Mouse (Mus musculus) liver, adult 2 months (tissue): ENCODE measurements at regions not wholly inside any gene's neighbourhood (a gene's known extent, or its start where the extent isn't known, plus 50 kb on each side); places are given as distances from the start of the nearest gene placed in this dataset.

ENCODE experiments used
- DNase-seq: peaks from one replicate; pipeline ENCODE4 v3.0.0-alpha.2; 2011; ENCODE audit warnings: low read depth, low spot score; ENCODE audit errors: extremely low read depth
- H3K27ac ChIP-seq: fragments of 200-500 bp; replicated peaks from 2 replicates; pipeline ENCODE4 v1.5.1; 2012; ENCODE audit warnings: low read depth, mild to moderate bottlenecking, control low read depth, inconsistent platforms, low read length; ENCODE audit not compliant: insufficient read depth
- H3K27me3 ChIP-seq: fragments of 200-500 bp; 2 replicates; pipeline ENCODE4 v1.6.1; 2012; ENCODE audit warnings: mild to moderate bottlenecking, moderate library complexity, low read length, inconsistent platforms; ENCODE audit not compliant: control insufficient read depth, insufficient read depth
- H3K36me3 ChIP-seq: fragments of 200-500 bp; 2 replicates; pipeline ENCODE4 v1.6.1; 2012; ENCODE audit warnings: low read length, inconsistent platforms; ENCODE audit not compliant: control insufficient read depth, insufficient read depth
- H3K4me1 ChIP-seq: fragments of 200-500 bp; 2 replicates; pipeline ENCODE4 v1.6.1; 2011; ENCODE audit warnings: low read length; ENCODE audit not compliant: control insufficient read depth, insufficient read depth
- H3K4me3 ChIP-seq: fragments of 200-500 bp; 2 replicates; pipeline ENCODE4 v1.5.1; 2011; ENCODE audit warnings: low read depth, mild to moderate bottlenecking, control low read depth, low read length, moderate library complexity; ENCODE audit not compliant: insufficient read depth
- H3K79me2 ChIP-seq: fragments of 200-500 bp; 2 replicates; pipeline ENCODE4 v1.6.1; 2012; ENCODE audit warnings: inconsistent platforms, mild to moderate bottlenecking, low read length, moderate library complexity; ENCODE audit not compliant: control insufficient read depth, insufficient read depth
- H3K9ac ChIP-seq: fragments of 200-500 bp; 2 replicates; pipeline ENCODE4 v1.6.1; 2012; ENCODE audit warnings: low read depth, mild to moderate bottlenecking, control low read depth, inconsistent platforms, low read length
- CTCF ChIP-seq: fragments of 200-500 bp; IDR thresholded peaks from 2 replicates; pipeline ENCODE4 v1.5.1; 2011; ENCODE audit warnings: low read depth, low read length, control low read depth
- POLR2A ChIP-seq: fragments of 200-500 bp; IDR thresholded peaks from 2 replicates; pipeline ENCODE4 v1.6.1; 2011; ENCODE audit warnings: low read length, control low read depth; ENCODE audit not compliant: insufficient read depth; ENCODE audit errors: extremely low read depth
- WGBS: fragments of 180-500 bp; shearing (Covaris S2); methylation state at CpG from one replicate; pipeline ENCODE4 v1.1.7; 2018; 5-methylcytosine and 5-hydroxymethylcytosine counted together

DNA sequence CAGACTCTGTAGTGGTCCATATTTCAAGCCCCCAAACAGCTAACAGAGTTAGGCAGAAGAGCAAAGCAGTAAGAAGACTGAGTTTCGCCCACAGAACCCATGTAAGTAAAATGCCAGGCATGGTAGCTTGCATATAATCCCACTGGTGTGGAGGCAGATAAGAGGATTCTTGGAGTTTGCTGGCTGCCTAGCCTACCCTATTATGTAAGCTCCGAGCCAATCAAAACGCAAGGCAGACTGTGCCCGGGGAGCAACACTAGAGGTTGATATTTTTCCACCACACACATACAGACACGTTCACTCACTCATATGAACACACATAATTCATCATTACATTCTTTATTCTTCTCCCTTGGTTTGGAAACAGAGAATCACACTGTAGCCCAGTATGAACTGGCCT lies 280.0 kb upstream of the Arglu1 start:
- no peak overlapping the region for H3K9ac ChIP-seq
- 87% methylated on average over 5 of the region's 5 CpGs for WGBS
- no peak overlapping the region for H3K27ac ChIP-seq
- no peak for TF ChIP-seq CTCF
- no peak for TF ChIP-seq POLR2A
- no peaks in the 10 kb centered on the region for H3K4me1 ChIP-seq
- no peaks in the 10 kb centered on the region for H3K79me2 ChIP-seq
- H3K36me3 ChIP-seq: no peaks in the 10 kb centered on the region
- H3K4me3 ChIP-seq: no peak overlapping the region
- no peaks in the 10 kb centered on the region for H3K27me3 ChIP-seq
- DNase-seq: no peak

DNA sequence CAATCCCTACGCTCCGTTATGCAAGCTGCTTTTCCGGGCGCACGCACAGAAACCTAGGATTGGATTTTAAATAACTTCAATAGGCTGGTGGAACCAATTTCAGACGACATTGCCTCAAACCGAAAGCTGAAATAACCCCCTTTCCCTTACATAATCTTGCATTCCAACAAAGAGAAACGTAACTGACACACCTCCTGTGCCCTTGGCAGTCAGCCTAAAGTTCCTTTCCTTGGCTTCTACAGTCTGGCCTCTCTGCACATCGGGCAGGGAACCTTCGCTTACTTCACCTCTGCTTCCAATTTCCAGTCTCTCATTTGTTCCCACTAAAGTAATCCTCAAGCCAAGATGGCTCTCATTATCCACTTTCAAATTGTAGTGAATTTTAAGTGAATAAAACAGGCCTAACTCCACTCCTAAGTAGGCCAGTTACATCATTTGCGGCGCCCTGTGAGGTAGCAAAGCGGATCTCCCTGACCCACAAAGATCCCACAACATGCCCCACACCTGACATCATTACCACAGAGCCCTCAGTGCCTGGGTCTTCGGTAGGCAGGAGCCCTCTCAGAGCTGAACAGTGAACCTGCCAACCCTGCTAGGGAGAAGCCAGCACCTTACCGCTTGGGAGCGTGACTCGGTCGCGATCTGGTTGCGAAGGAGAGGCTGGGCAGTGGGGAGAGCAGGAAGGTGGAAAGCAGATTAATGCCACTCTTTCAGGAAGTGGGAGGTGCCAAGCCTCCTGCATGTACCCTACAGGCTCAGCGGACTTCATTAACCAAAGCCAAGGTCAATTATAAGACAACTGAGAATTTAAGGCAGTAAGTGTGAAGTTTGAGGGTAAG lies 279.0 kb upstream of the Arglu1 start:
- Histone ChIP-seq H3K4me1 (no peaks in the 10 kb centered on the region), H3K36me3 (no peaks in the 10 kb centered on the region), H3K27ac (no peak overlapping the region), H3K27me3 (no peaks in the 10 kb centered on the region), H3K9ac (no peak overlapping the region), H3K79me2 (no peaks in the 10 kb centered on the region), H3K4me3 (no peak overlapping the region)
- DNase-seq: no peak
- TF ChIP-seq POLR2A (no peak), CTCF (no peak)
- WGBS: 83% methylated on average over 21 of the region's 21 CpGs

DNA sequence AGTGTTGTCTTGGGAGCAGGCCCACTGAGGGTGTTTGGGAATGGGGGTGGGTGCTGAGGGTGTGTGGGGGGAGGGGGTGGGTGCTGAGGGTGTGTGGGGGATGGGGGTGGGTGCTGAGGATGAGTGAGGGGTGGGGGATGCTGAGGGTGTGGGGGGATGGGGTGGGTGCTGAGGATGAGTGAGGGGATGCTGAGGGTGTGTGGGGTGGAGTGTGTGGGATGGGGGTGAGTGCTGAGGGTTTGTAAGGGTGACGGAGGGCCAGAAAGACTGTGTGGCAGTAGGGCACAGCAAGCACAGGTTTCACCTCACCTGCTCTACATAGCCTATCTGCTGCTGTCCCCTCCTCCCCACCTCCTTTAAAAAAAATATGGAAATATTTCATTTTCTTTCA lies 276.3 kb upstream of the Arglu1 start:
- Histone ChIP-seq H3K27me3 (no peaks in the 10 kb centered on the region), H3K4me1 (no peaks in the 10 kb centered on the region), H3K4me3 (no peak overlapping the region), H3K36me3 (no peaks in the 10 kb centered on the region), H3K27ac (no peak overlapping the region), H3K9ac (no peak overlapping the region), H3K79me2 (no peaks in the 10 kb centered on the region)
- DNase-seq: no peak
- TF ChIP-seq CTCF: no peak
- TF ChIP-seq POLR2A: no peak
- WGBS: 89% methylated on average over 1 of the region's 1 CpGs

DNA sequence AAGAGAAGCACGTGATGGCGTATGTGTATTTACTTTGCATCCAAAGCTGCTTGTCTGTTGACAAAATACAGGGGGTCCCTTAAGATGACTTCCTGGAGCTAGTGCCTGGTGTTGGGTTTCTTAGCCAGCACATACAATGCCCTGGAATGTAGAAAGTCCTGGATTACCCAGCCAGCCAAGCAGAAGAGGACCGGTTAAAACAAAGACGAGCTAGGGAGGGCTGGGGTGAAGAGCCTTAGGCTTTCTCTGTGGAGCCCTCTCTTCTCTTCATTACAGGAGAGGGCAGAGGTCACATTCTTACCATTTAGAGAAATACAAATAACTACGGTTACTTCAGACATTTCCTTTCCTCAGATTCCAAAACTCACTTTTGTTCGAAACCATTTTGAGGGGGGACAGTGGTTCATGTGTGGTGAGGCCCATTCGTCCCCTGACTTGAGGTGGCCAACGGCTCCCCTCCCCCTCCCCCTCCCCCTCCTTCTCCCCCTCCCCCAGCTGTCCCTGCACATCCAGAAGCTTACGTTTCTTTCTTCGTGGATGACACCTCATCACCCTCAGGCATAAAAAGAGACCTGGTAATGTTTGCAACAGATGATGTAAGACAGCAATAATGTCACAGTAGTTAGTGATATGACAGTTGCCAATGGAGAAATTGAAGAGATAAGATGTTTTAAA lies 275.8 kb upstream of the Arglu1 start:
- DNase-seq: no peak
- Histone ChIP-seq H3K36me3 (no peaks in the 10 kb centered on the region), H3K79me2 (no peaks in the 10 kb centered on the region), H3K27ac (no peak overlapping the region), H3K9ac (no peak overlapping the region), H3K4me3 (no peak overlapping the region), H3K4me1 (no peaks in the 10 kb centered on the region), H3K27me3 (no peaks in the 10 kb centered on the region)
- TF ChIP-seq CTCF: no peak
- TF ChIP-seq POLR2A: no peak
- 34% methylated on average over 10 of the region's 10 CpGs for WGBS

DNA sequence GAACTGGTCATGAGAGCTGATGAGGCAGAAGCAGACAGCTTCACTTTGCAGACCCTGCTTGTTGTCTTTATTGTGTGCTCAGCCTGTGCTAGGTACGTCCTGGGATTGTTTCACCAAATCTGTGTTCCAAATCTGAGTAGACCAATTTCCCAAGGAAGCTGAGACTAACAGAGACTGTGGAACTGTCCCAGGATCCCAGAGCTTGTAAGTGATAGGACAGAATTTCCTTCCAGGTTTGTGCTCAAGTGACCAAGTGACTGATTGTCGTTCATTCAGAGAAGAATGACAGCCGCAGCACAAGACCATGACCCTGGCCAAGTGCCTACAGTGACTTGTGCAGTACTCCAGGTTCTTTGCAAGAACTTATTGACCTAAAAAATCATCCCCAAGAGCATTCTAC lies 269.9 kb upstream of the Arglu1 start:
- no peak overlapping the region for H3K9ac ChIP-seq
- no peak overlapping the region for H3K27ac ChIP-seq
- H3K79me2 ChIP-seq: no peaks in the 10 kb centered on the region
- no peaks in the 10 kb centered on the region for H3K4me1 ChIP-seq
- no peak for DNase-seq
- no peak overlapping the region for H3K4me3 ChIP-seq
- TF ChIP-seq CTCF (no peak), POLR2A (no peak)
- WGBS: 74% methylated on average over 3 of the region's 3 CpGs
- no peaks in the 10 kb centered on the region for H3K36me3 ChIP-seq
- H3K27me3 ChIP-seq: 0 out of 2 replicates have a peak, but pooled peaks cover under 1% of the 10 kb centered on the region

DNA sequence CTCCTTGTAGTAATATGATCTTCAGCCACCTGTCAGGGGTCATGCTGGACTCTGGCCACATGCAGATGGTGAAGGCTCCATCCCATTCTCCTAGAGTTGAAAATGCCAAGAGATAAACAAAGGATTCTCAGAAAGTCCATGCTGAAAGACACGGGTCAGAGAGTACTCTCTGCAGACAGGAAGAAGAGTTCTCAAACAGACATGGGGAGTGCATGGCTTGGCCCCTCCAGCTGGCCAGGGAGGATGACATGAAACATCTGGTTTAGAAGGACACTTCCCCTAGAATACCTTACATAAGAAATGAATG lies 269.4 kb upstream of the Arglu1 start:
- TF ChIP-seq CTCF (no peak), POLR2A (no peak)
- Histone ChIP-seq H3K27ac (0 out of 2 replicates have a peak overlapping the region, but pooled peaks have one; percentile 12), H3K79me2 (no peaks in the 10 kb centered on the region), H3K9ac (no peak overlapping the region), H3K4me1 (no peaks in the 10 kb centered on the region), H3K4me3 (no peak overlapping the region), H3K36me3 (no peaks in the 10 kb centered on the region), H3K27me3 (peaks cover 3% of the 10 kb centered on the region; the same call in 1 of the 2 replicates)
- DNase-seq: no peak
- 52% methylated on average over 1 of the region's 1 CpGs for WGBS
